Mouse (Mus musculus): ENCODE results near the gene Kit. TPM values are rescaled to one million over a fixed set of nuclear protein-coding genes. Genes with fewer than 3 reads are reported as not detected.

Gene Kit
- 10 to 100 TPM; 43.9 to 47.4 TPM for total RNA-seq (2021)

DNA sequence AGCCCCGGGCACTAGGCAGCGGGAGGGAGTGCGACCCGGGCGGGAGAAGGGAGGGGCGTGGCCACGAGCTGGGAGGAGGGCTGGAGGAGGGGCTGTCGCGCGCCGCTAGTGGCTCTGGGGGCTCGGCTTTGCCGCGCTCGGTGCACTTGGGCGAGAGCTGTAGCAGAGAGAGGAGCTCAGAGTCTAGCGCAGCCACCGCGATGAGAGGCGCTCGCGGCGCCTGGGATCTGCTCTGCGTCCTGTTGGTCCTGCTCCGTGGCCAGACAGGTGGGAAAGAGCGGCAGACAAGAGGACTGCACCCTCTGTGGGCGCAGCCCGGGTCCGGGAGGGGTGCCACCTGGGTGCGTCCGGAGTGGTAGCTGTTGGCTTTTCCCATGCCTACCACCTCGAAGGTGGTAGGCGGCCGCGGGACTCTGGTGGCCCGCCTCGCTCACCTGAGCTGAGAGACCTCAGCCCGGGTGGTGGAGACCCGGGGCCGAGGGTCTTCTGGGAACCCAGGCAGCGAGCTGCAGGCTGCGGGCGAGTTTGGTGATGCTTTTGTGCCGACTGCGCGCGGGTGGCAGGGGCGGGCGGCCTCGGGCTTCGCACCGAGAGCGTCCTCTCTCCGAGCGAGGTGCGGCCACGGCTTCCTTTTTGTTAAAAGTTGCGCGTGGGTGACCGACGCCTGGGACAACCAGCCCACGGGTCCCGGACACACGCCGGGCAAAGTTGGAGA lies at the start of gene Kit:
Gene Kit (plus strand): TSS at position 65 of the 715 bp plus-strand sequence.
- intact Hi-C loops (cut with DNase I) = loop anchor here (5.0 kb wide), 2 partner anchors 72 to 277 kb away; no protein-coding TSS in a partner anchor
- peak; percentile 59 to 90 for DNase-seq (ENCODE audit: extremely low spot score in 1 of 2, low spot score in 2 of 2)

- intact Hi-C loops (cut with DNase I) = no loop called here
- no peak for DNase-seq (ENCODE audit: extremely low spot score in 1 of 2, low spot score in 2 of 2)
Observed at GRCm38 (mm10) chr5:75536156-75536555, 38.6 kb upstream of the Kit start.

DNA sequence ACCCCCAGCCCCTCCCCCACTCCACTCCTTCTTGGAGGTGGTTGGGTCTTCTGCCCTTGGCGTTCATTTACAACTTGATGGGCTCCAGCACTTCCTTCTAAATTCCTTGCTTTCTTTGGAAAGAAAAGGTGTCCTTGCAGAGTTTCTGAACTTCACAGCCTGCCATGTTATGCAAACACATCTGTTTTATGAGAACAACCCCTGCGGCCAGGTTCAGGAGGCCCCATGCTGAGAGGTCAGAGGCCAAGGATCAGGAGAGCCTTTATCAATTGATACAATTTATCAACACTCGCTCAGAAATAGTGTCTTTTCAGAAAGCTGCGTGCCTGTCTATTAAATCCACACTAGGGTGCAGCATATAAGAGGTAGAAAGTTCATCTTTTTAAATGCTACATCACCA lies 37.0 kb upstream of the Kit start:
- intact Hi-C loops (cut with DNase I) = no loop called here
- DNase-seq (ENCODE audit: extremely low spot score in 1 of 2, low spot score in 2 of 2) = no peak

DNA sequence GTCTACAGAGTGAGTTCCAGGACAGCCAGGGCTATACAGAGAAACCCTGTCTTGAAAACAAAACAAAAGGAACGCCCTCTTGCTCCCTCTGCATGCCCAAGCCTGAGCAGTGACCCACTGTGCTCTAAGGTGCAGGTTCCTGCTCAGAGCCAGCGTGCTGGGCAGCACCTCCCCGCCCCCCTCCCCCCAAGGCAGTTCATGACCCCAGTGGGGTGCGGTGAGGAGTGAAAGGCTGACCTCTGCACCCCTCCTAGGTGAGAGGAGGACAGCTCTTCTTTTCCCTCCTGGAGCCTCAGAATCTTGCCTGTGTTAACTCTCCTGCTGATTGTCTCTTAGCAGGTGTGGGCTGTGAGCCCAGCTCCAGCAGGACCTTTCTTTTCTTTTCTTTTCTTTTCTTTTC lies 36.3 kb upstream of the Kit start:
- DNase-seq (ENCODE audit: extremely low spot score in 1 of 2, low spot score in 2 of 2) = no peak
- intact Hi-C loops (cut with DNase I) = no loop called here

DNA sequence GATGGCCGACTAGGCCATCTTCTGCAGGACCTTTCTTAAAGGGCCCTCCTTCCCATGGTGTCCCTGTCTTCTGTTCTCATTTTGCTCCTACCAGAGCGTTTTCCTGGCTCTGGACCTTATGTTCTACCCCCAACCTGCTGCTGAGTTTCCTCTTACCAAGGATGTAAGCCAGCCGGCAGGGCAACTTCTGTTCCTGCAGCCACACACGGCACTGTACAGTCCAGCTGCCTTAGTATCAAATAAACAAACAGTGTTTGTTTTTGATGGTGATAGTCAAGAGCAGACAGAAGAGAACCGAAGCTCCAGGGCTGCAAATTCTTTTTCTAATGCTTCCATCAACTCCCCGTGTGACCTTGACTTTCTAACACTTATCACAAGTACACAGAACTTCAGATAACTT lies 35.6 kb upstream of the Kit start:
- intact Hi-C loops (cut with DNase I) = no loop called here
- no peak for DNase-seq (ENCODE audit: extremely low spot score in 1 of 2, low spot score in 2 of 2)

GRCm38 (mm10) chr5:75543757-75544156 lies 31.0 kb upstream of the Kit start:
- intact Hi-C loops (cut with DNase I) = no loop called here
- DNase-seq (ENCODE audit: extremely low spot score in 1 of 2, low spot score in 2 of 2) = no peak

DNA sequence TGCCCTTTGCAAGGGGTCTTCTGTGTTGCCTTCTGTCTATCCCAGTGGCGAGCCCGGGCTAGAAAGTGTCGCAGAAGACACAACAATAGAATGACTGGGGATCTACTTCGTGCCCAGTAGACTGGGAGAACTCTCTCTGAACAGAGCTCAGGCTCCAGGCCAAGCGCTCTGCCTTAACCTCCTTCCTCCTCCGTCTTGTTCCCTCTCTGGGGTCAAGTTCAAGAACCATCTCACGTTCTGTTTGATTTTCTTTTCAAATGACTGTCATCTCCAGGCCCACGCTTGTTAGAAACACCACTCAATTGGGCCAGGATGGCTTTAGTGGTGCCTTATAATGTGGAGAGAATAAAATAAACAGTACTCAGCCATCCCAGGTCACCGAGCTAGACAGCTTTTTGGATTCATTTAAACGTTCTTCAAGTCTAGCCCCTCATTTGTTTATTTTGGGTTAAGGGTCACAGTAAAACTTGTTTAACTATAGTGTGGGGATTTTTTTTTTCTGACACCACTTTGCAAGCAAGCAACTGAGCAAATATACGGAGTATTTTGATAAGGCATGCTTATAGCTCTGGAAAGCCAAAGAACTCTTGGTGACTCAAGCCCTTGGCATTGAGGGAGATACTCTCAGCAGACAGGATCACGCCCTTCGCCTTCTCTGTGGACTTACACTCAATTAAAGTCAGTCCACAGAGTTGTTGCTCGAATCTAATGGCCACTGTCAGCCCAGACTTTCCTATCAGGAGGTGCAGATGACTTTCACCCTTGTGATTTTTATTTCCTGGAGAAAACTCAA lies 30.0 kb upstream of the Kit start:
- intact Hi-C loops (cut with DNase I) = no loop called here
- DNase-seq (ENCODE audit: extremely low spot score in 1 of 2, low spot score in 2 of 2) = no peak

DNA sequence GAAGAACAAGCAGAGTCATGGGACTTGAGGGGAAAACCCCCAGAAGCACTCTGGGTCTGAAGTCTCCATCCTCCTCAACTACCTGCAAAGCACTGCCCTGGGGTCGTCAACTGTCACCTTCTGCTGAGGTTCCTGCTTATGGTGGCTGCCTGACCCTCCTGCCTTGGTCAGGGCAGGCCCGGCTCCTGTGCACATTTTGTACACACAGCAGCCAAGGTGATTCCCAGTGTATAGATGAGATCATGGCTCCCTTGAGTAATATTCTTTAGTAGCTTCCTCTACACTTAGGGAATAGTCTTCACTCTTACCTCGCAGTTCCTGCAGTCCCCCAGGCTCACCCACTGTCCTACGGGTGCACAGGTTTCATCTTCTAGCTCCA lies 29.5 kb upstream of the Kit start:
- no peak for DNase-seq (ENCODE audit: extremely low spot score in 1 of 2, low spot score in 2 of 2)
- intact Hi-C loops (cut with DNase I) = no loop called here

GRCm38 (mm10) chr5:75553021-75553420 lies 21.7 kb upstream of the Kit start:
- intact Hi-C loops (cut with DNase I) = no loop called here
- DNase-seq (ENCODE audit: extremely low spot score in 1 of 2, low spot score in 2 of 2) = no peak

GRCm38 (mm10) chr5:75557636-75558035 lies 17.1 kb upstream of the Kit start:
- intact Hi-C loops (cut with DNase I) = no loop called here
- DNase-seq (ENCODE audit: extremely low spot score in 1 of 2, low spot score in 2 of 2) = no peak

GRCm38 (mm10) chr5:75559291-75559690 lies 15.4 kb upstream of the Kit start:
- DNase-seq (ENCODE audit: extremely low spot score in 1 of 2, low spot score in 2 of 2) = no peak
- intact Hi-C loops (cut with DNase I) = no loop called here

- intact Hi-C loops (cut with DNase I) = no loop called here
- no peak for DNase-seq (ENCODE audit: extremely low spot score in 1 of 2, low spot score in 2 of 2)
Observed at GRCm38 (mm10) chr5:75561231-75561630, 13.5 kb upstream of the Kit start.

- intact Hi-C loops (cut with DNase I) = no loop called here
Observed at GRCm38 (mm10) chr5:75574151-75574851, 415 bp upstream of the Kit start.

DNA sequence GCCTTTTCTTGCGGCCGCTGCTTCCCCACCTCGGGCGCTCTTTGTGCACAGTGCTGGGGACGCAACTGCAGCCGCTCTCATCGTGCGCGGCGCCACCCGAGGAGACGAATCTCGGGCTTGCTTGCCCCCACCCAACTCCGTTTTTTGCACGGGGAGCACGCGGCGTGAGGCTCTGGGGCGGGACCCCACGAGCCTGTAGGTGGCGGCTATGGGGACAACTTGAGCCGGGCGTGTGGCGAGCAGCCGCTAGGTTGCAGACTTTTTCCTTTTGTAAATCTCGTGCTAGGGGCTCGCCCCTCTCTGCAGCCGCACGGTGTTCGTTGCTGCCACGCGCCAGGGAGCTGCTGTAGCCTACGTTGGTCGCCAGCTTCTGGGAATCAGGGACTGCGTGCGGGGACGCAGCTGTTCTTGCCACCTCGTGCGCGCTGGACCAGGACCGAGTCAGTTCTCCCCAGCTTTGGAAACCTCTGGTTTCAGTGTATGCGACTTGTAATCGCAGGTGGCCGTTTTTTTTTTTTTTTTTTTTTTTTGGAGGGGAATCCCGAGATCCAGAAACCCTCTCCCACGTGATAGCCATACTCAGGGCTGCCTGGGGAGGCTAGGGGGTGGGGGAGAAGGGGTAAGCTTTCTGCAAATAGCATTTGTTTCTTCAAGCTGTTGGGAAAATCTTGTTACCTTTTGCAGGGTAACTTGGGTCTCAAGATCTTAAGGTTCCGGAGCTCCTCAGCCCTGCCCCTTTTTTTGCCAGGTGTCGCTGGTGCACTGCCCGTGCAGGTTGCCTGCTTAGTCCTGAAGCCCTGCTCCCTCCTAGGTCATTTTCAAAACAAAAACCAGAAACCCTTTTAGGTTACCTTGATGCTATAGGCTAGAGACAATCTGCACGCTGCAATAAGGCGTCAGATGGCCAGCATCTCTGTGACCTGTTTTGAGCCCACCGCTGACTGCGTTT lies 1.1 kb downstream of the Kit start:
- intact Hi-C loops (cut with DNase I) = loop anchor here (5.0 kb wide), 2 partner anchors 71 to 276 kb away; no protein-coding TSS in a partner anchor
- peak; percentile 58 to 82 for DNase-seq (ENCODE audit: extremely low spot score in 1 of 2, low spot score in 2 of 2)

More at GRCm38 (mm10) chr5:75574151-75574851, 415 bp upstream of the Kit start:
- no peak for DNase-seq (ENCODE audit: extremely low spot score in 1 of 2, low spot score in 2 of 2)

GRCm38 (mm10) chr5:75576741-75577140 lies 2.0 kb downstream of the Kit start:
- DNase-seq (ENCODE audit: extremely low spot score in 1 of 2, low spot score in 2 of 2) = no peak
- intact Hi-C loops (cut with DNase I) = loop anchor here (5.0 kb wide), 2 partner anchors 71 to 276 kb away; no protein-coding TSS in a partner anchor

DNA sequence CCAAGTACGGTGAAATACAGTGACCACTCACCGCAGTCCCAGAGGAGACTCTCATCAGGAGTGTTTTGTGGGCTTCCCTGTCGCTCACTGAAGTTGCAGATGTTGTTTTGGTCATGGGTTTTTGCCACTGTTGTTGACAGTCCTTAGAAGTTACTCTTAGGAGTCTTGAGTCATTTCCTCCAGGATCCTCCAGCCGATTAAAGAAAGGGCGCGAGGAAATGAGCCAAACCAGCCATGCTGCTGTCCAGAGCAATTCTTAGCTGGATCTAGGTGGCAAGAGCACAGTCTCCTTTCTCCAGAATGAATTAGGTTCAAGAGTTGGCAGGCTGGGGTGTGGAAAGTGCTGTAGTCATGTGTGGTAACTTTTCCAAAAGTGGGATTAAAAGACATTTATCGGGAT lies 3.4 kb downstream of the Kit start:
- no peak for DNase-seq (ENCODE audit: extremely low spot score in 1 of 2, low spot score in 2 of 2)
- intact Hi-C loops (cut with DNase I) = loop anchor here (5.0 kb wide), 2 partner anchors 69 to 274 kb away; no protein-coding TSS in a partner anchor

DNA sequence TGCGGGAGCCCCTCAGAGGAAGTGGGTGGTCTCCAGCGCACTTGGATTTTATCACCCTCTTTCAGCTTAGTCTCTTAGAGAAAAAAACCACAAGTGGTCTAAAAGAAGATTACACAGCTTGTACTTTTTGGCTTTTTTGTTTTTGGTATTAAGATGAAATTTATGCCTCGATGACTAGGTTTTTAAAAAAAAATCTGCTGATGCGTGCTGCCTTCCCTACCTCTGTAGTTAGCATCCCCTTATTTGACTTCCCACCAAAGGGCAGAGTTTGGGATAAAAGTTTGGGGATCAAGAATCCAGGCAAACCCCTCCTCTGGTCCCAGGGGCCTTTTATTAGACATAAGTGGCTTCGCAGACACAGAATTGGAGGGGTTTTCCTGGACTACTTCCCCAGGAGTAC lies 4.5 kb downstream of the Kit start:
- intact Hi-C loops (cut with DNase I) = loop anchor here (5.0 kb wide), 2 partner anchors 68 to 273 kb away; no protein-coding TSS in a partner anchor
- no peak for DNase-seq (ENCODE audit: extremely low spot score in 1 of 2, low spot score in 2 of 2)

DNA sequence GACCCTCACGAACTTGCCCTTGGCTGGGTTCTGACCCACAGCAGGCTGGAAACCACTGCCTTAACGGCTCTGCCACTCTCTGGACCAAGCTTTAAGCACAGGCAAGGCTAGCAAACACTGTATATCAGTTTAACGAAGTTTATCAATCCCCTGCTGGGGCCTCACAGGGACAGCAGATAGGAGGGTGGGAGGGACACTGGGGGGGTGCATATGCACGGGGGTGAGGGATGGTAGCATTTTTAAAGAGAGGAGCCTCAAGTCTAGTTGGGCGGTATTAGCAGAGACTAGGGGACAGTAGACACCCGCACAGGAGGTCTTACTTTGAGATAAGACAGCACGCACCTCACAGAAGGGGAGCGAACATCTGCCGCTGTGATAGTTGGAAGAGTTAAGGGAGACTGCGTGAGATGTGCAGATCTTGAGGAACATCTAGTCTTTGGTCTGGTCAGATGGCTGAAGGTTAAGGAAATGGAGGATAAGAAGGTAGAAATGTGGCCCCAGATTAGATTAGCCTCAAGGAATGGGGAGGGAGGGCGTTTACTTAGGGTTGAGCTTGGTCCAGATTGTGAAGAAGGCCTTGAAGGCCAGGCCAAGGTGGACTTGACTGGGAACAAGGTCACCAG lies 5.0 kb downstream of the Kit start:
- intact Hi-C loops (cut with DNase I) = loop anchor here (5.0 kb wide), 2 partner anchors 68 to 273 kb away; no protein-coding TSS in a partner anchor
- no peak for DNase-seq (ENCODE audit: extremely low spot score in 1 of 2, low spot score in 2 of 2)
